Mouse (Mus musculus) gastrocnemius, adult 8-10 months (tissue): ENCODE measurements around the gene Wfs1. TPM values are rescaled to one million over a fixed set of nuclear protein-coding genes. Genes with fewer than 3 reads are reported as not detected.

Experiments used
- DNase-seq, 2 experiments: peaks; one replicate each; pipeline ENCODE4 v3.0.0; 2022; ENCODE audit warnings: low spot score in 2 of 2
- total RNA-seq, 4 experiments: library from RNA; stranded (reverse); gene quantifications; 2 replicates each; pipeline ENCODE4 v1.2.4; 2022

Gene Wfs1
- total RNA-seq, 4 experiments from 2014 or later: 51.3 to 68.1 (median 58.9) TPM

DNA sequence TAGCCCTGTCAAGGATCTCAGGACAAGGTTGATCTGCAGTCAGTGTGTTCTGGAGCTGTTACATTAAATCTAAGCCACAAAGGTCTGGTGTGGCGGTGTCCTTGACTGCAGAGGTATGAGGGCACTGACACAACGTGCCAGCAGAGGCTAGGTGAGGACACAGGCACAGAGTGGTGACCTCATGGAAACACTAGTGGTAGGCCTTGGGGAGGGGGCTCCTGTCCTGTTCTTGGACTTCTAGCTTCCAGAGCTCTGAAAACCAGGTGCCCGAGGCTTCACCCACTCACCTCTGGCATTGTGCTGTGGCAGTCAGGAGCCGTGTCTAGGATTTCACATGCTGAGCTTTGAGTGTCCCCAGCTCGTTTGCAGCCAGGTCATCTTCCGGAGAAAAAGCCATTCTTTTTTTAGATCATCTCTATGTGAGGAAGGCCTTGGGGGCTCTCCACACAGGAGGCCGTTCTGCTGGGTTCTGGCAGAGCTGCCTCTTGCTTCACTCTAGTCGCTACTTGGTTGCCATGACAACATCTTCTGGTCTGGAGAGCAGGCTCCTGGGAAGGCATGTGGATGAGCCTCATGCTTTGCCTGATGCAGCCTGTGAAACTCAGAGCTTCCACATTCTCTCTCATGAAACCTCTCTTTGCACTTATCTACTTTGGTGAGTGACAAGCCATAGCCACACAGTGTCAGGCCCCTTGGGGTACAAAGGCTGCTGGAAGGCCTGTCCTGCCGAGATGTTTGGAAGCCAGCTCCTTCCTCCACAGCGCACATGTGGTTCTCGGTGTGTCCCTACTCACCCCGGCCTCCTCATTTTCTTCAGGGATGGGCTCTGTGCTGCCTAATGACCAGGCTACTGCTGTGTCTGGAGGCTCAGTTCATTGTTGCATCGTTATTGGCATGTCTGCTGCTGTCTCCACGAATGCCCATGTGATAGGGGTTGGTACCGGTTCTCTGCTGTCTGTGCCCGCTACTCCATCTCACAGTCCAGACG, 53.2 kb downstream of the Wfs1 start:
- DNase-seq: no peak

DNA sequence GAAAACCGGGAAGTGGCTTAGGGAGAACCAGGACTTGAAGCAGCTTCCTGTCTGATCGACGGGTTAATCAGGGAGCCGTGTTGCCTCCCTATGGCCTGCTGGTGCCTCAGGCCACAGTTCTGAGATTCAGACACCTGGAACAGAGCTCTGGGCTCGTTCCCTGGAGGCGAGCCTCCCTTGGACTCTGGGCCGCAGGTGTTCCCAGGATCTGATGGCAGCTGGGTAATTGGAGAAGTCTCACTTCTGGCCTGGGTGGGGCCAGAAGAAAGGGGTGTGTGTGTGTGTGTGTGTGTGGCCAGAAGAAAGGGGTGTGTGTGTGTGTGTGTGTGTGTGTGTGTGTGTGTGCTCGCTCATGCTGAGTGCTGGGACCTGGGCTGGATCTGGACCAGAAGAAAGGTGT, 55.6 kb downstream of the Wfs1 start:
- DNase-seq: no peak

DNA sequence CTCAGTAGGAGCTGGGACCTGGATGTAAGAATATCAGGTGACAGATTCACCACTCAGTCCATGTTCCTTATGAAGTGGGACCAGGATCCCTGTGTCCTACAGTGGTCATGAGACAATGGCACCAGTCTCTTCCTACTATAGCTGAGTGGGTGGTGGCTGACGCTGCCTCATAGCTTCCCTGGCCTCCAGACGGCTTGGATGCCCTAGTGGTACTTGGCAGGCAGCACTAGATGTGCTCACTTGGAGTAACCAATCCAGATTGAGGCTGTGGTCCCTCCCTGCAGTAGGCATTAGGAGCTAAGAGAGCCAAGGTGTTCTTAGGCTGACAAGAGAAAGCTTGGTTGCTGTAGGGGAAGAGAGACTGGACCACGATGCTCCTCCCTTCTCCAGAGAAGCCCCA, 59.6 kb downstream of the Wfs1 start:
- no peak for DNase-seq

DNA sequence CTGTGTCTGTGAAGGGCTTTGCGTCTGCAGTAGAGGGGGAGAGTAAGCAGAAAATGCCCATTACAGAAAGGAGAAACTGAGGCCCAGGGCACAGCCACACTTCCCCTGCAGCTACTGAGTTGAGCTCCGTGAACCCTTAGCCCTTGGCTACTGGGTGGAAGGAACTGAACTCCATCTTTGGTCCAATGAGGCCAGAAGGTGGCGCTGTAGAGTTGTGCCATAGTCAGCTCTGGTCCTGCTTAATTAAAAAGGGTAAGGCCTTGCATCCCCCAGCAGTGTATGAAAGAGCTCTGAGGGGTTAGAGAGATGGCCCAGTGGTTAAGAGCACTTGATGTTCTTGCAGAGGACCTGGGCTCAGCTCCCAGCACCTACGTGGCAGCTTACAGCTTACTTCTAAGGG, 60.3 kb downstream of the Wfs1 start:
- no peak for DNase-seq

DNA sequence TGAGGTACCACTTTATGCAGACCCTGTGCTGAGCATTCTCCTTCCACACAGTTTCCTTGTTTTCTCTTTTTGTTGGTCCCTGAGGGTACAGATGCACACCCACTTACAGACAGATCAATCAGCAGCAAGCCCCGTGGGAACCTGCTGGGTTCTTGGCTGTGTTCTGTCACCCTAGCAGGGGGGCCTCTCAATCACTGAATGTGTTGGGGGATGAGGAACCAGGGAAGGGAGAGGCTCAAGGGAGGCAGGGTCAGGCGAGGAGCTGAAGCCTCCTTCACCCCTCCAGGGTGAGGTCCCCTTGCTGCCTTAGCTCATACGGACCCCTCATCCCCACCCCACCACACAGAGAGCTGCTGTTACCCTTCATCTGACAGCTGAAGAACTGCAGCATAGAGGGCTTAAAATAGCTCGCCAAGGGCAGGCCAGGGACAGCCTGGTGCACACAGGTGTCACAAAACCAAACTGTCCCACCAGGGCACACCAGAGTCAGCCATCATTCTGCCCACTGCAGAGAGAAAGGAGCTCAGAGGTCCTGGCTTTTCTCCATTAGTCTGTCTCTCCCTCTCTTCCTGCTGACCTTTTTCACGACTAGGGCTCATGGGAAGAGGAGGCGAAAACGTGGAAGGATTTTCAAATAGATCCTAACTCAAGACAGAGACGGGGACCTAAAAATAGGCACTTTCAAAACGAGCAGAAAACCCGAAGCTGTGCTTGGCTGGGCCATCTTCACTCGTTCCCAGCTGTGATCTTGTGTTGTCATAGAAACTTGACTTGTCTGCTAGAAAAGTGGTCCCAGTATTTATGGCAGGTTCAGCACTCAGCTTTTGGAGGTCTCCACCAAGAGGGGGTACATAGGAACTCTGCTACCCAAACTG, 64.9 kb downstream of the Wfs1 start:
- DNase-seq: no peak

DNA sequence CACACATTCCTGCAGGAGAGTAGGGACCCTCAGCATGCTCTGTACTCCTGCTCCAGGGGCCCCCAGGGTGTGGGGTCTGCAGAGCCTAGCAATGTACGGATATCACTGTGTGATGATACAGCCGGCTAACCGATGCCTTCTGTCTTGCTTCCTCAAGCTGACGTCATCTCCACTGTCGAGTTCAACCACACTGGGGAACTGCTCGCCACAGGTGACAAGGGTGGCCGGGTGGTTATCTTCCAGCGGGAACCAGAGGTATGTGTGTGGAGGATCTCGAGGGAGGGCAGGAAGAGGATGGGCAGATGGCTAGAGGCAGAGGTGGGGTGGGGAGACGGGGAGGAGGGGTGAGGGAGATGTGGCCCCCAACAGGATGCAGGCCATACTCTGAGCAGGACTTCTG, 66.2 kb downstream of the Wfs1 start:
- DNase-seq: no peak

DNA sequence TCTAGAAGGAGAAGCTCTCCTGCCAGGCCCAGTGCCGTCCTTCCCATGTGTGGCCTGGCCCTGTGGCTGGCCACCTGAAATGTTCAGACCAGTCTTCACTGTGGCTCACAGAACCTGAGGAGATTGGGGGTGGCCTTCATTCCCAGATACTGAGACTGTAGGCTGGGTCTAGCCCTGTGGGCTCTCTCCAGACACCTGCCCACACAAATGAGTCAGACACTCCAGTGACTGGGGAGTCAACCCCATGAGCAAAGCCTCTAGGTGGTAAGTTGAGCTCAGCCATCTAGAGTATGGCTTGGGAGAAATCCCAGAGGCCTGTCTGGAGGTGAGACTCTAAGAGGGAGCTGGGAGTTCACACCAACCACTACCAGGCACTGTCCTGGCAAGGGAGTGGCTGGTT, 67.1 kb downstream of the Wfs1 start:
- DNase-seq: no peak

DNA sequence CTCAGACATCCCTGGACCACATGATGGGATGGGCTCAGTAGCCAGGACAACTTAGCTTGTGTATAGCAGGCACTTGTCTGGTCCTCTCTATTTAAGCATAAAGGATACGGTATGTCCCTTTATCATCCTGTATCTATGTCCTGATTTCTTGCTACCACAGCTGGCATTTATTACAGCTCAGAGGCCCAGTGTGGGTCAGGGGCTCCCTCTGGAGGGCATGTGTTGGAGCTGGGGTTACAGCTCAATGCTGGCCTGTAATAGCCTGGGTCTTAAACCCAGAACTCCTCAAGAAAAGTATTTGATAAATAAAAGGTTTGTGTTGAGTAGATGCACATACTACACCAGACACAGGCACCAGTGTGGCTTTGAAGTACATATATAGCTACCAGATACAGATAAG, 68.9 kb downstream of the Wfs1 start:
- DNase-seq: no peak

DNA sequence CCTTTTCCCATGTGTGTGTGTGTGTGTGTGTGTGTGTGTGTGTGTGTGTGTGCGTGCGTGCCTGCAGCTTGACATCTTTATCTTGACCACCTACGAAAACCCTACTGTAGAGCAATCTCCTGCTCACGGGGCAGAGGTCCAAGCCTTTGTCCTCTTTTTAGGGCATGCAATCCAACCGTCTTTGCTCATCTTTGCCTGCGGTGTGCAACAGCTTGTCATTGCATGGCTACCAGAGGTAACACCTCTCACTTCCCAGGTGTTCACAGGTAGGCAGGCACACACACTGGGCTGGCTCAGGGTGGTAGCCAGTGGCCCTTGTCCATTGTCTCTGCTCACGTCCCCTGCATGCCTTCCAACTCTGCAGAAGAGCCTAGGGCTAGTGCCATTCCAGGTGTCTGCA, 71.0 kb downstream of the Wfs1 start:
- DNase-seq: no peak

DNA sequence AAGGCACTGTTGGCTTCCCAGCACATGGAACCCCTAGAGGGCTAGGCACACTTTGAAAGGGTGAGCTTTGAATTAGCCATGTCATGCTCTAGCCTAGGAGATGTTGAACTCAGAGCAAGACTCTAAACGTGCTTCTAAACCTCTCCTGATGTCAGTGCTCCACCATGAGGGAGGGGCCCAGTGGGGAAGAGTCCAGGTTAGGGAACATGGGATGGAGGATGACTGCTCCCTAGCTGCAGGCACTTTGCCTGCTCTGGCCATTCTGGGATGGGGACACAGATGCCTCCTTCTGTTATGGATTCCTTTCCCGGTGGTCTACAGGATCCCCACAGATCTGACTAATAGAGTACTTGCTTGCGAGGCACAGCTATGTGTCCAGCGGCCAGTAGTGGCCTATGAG, 71.8 kb downstream of the Wfs1 start:
- no peak for DNase-seq

DNA sequence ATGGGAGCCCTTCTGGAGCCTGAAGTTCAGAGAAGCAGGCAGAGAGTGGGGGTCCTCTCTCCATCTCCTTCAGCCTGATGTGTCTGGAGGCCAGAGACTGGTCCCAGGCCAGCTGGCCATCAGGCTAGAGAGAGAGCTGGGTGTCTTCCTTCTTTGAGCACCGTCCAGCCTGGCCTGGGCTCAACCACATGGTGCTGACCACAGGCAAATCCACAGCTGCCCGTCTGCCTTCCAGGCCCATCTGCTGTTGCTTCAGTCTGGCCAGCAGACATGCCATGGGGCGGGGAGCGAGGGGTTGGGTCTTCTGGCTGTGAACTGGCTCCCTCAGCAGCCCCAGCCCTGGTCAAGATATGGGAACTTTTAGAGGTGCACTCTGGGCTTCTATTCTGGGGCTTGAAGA, 72.4 kb downstream of the Wfs1 start:
- DNase-seq: no peak

Other genes with a start within 250 kb of the Wfs1 start
- gene Bloc1s4, start 240.6 kb downstream of the Wfs1 start, total RNA-seq: 10 to 100 TPM in 1 of 4 experiments, 1 to 10 TPM in 3; 8.0 to 10.8 (median 9.0) TPM
- gene Mrfap1, start 192.4 kb downstream of the Wfs1 start, total RNA-seq: 100 to 1,000 TPM; 231 to 247 (median 235) TPM
- gene Man2b2, start 158.6 kb downstream of the Wfs1 start, total RNA-seq: 1 to 10 TPM; 3.7 to 6.0 (median 5.1) TPM
- 1 to 10 TPM in 1 of 4 experiments, under 1 TPM in 3; 0.27 to 1.1 (median 0.37) TPM for gene Ppp2r2c, start 120.7 kb downstream of the Wfs1 start, total RNA-seq
- gene Gm1043, start 96.2 kb upstream of the Wfs1 start, total RNA-seq: not detected